Mouse (Mus musculus): ENCODE measurements around the gene Dgcr2. TPM values are rescaled to one million over a fixed set of nuclear protein-coding genes. Genes with fewer than 3 reads are reported as not detected.
A peak's percentile ranks its signal among the peaks of the same experiment; 100 is the strongest.

Dgcr2 gene
- 85.6 and 101 TPM in 2 replicates for polyA plus RNA-seq (2015; fragmentation: Nextera tagmentation; extraction: Ambion mirVana)

DNA sequence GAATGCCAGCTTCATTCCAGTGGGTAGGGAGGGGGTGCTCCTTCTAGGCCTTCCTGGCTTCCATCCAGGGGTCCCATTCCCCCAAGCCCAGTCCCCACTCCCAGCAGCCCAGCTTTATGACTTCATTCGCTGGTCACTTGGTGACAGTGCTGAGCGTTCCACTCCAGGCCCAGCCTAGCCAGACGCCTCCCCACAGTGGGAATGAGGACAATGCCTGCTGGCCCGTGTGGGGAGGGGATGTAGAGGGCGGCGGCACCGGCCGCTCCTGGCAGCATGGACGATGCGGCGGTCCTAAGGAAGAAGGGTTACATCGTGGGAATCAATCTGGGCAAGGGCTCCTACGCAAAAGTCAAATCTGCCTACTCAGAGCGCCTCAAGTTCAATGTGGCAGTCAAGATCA, at the start of gene Dgcr2, which contains the start of gene Tssk2:
Gene Dgcr2 (minus strand): TSS at position 101 of the 400 bp plus-strand sequence.
Gene Tssk2 (plus strand): TSS at position 176 of the 400 bp plus-strand sequence.
- ATAC-seq = no peak
- Histone ChIP-seq H3K27me3 (0 out of 2 replicates have a peak, but pooled peaks cover 3% of the 10 kb centered on the region), H3K27ac (no peak within 1 kb of the TSS), H3K9me3 (replicated peaks) (no peaks in the 10 kb centered on the region), H3K9ac (no peak within 1 kb of the TSS), H3K4me1 (no peaks in the 10 kb centered on the region), H3K4me2 (no peak within 1 kb of the TSS), H3K36me3 (ENCODE audit: poor library complexity, severe bottlenecking) (peaks cover 52% of the 10 kb centered on the region), H3K4me3 (no peak within 1 kb of the TSS)
- WGBS = 90% methylated on average over 14 of the region's 14 CpGs

DNA sequence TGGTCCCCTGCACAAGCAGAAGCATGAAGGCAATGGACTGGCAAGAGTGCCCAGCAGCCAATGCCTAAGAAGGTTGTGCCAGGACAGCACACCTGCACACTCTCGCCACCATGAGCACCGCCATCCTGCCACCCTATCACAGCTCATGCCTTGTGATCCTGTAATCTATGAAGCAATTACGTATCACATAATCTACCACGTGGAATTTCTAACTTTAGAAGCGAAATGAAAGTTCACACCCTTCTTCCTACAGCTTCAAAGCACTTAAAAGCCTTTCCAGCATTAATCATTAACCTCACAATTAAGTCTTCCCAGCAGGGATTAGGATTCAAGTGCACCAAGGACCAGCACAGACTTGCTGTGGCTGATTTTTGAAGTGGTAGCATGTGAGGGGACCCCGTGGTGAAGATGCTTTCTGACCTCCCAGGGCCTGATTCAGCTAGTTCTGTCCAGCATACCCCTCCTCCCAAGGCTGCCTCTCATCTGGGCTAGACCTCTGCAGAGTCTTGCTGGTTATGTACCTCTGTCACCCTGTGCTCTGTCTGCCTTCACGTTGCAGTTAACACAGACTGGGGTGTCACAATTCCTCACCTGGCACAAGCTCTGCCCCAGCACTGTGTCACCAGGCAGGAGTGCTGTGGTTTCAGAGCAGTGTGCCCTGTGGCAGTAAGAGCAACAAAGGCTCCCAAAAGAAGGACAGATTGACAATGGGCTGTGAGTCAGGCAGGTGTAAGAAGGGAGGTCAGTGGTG, 46.9 kb upstream of the Dgcr2 start:
- Histone ChIP-seq H3K27ac (no peak overlapping the region), H3K27me3 (no peaks in the 10 kb centered on the region), H3K4me1 (peaks cover 16% of the 10 kb centered on the region), H3K9ac (no peak overlapping the region), H3K36me3 (ENCODE audit: poor library complexity, severe bottlenecking) (no peaks in the 10 kb centered on the region), H3K9me3 (replicated peaks) (no peaks in the 10 kb centered on the region), H3K4me3 (no peak overlapping the region), H3K4me2 (no peak overlapping the region)
- 0 out of 2 replicates have a peak, but pooled peaks have one; percentile 10 for ATAC-seq
- WGBS = 57% methylated on average over 7 of the region's 7 CpGs

DNA sequence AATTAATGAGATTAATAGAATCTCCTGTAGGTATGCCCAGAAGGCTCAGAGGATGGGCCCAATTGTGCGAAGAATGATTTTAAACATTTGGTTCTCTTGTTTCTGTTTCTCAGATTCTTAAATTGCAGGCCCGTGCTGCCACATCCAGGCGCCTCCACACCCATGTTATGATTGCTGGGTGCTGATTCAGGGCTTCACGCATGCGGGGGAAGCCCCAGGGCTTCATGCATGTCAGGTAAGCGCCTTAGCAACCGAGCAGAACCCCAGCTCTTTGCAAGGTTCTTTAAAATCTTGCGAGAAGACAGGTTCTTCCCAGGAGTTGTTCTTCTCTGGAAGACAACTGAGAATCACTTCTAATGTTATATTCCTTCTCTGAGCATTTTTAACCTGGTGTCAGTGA, 45.1 kb upstream of the Dgcr2 start:
- Histone ChIP-seq H3K4me2 (no peak overlapping the region), H3K36me3 (ENCODE audit: poor library complexity, severe bottlenecking) (no peaks in the 10 kb centered on the region), H3K9ac (no peak overlapping the region), H3K9me3 (replicated peaks) (no peaks in the 10 kb centered on the region), H3K27me3 (no peaks in the 10 kb centered on the region), H3K4me3 (no peak overlapping the region), H3K27ac (no peak overlapping the region), H3K4me1 (peaks cover 8% of the 10 kb centered on the region; the same call in 1 of the 2 replicates)
- no peak for ATAC-seq
- WGBS = 80% methylated on average over 8 of the region's 8 CpGs

DNA sequence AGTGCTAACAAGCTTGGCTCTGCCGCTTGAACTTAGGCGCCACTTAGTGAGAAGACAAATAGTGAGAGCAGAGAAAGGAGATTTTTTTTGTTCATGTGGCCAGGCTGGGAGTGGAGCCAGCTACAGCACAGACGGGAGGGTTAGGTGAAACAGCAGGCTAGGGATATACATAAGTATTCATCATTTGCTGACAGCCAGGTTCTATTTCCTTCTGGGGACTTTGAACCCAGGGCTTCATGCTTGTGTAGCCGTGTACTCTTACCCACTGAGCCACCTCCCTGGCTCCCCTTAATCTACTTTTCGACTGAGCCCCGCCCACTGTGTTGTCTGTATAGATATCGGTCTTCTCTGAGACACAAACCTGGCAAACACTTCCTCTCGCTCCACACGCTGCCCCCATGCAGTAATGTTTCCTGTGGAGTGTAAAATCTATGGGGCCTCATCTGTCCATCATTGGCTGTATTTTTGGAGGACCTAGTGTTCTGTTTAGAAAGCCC, 40.9 kb upstream of the Dgcr2 start:
- peak; percentile 30; the same call in 1 of the 2 replicates for ATAC-seq
- 0 out of 2 replicates have a peak overlapping the region, but pooled peaks have one; percentile 1 for H3K9ac ChIP-seq
- WGBS = 49% methylated on average over 9 of the region's 9 CpGs
- peaks cover 8% of the 10 kb centered on the region; the same call in 1 of the 2 replicates for H3K4me1 ChIP-seq
- peaks cover 21% of the 10 kb centered on the region for H3K27me3 ChIP-seq
- H3K9me3 ChIP-seq (replicated peaks) = no peaks in the 10 kb centered on the region
- H3K27ac ChIP-seq = no peak overlapping the region
- no peaks in the 10 kb centered on the region for H3K36me3 ChIP-seq (ENCODE audit: poor library complexity, severe bottlenecking)
- H3K4me3 ChIP-seq = no peak overlapping the region
- H3K4me2 ChIP-seq = no peak overlapping the region; the same call in 1 of the 2 replicates

DNA sequence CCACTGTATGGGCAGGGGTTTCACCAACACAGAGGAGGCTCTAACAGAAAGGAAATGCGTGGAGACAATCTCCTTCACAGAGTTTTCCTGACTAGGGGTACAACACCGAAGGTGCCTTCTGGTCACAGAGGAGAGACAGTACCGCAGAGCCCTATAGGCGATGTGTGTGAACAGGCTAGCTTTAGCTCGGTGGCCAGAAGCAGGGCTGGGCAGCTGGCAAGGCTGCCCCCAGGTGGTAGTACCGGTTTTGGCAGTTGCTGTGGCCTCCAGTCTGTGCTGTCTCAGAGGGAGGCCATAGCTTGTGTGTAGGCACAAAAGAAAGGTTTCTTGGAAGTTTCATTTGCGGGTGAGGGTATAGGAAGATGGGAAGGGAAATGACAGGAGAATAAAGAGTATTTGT, 40.5 kb upstream of the Dgcr2 start:
- WGBS = 4% methylated on average over 7 of the region's 7 CpGs
- Histone ChIP-seq H3K4me2 (no peak overlapping the region; the same call in 1 of the 2 replicates), H3K9me3 (replicated peaks) (no peaks in the 10 kb centered on the region), H3K27me3 (peaks cover 23% of the 10 kb centered on the region), H3K27ac (no peak overlapping the region), H3K4me3 (no peak overlapping the region), H3K36me3 (ENCODE audit: poor library complexity, severe bottlenecking) (no peaks in the 10 kb centered on the region), H3K9ac (no peak overlapping the region), H3K4me1 (peaks cover 8% of the 10 kb centered on the region; the same call in 1 of the 2 replicates)
- ATAC-seq = peak; percentile 86

DNA sequence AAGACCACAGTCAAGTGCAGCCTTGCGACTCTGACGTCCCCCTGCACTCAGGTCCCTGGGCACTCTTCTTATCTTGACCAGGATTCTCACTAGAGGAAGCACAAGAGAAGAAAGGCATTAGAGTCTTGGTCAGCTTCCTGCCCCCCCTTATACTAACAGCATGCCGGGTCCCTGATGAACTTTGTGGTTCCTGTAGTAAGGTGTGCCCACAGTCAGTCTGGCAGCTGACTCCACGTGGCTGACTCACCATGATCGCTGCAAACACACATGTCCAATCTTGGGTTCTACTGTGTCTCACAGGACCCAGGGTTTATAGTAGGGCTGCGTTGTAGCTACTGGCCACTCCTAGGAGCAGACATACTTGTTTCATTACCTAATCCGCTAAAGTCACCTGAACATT, 39.8 kb upstream of the Dgcr2 start:
- H3K36me3 ChIP-seq (ENCODE audit: poor library complexity, severe bottlenecking) = no peaks in the 10 kb centered on the region
- H3K4me3 ChIP-seq = no peak overlapping the region
- H3K9me3 ChIP-seq (replicated peaks) = no peaks in the 10 kb centered on the region
- ATAC-seq = no peak
- 87% methylated on average over 7 of the region's 7 CpGs for WGBS
- H3K4me1 ChIP-seq = peaks cover 8% of the 10 kb centered on the region; the same call in 1 of the 2 replicates
- H3K9ac ChIP-seq = no peak overlapping the region
- no peak overlapping the region for H3K27ac ChIP-seq
- H3K4me2 ChIP-seq = no peak overlapping the region
- H3K27me3 ChIP-seq = peaks cover 23% of the 10 kb centered on the region

DNA sequence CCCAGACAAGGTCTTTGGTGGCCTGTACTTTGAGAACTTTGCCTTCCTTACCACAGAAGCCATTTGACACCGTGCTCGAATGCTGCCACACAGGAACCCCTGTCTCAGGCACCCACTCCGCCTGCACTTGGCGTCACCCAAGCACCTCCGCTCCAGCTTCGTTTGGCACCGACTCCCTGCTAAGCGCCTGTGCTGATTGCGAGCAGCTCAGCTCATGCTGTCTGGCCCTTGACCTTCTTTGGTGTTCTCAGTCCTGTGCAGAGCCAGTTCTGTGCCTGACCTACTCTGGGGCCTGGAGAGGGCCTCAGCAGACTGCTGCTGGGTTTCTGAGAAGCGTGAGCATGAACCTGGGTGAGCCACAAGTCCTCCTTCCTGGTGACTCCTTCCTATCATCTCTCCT, 38.4 kb upstream of the Dgcr2 start:
- Histone ChIP-seq H3K27ac (no peak overlapping the region), H3K9me3 (replicated peaks) (no peaks in the 10 kb centered on the region), H3K4me2 (no peak overlapping the region), H3K27me3 (peaks cover 30% of the 10 kb centered on the region), H3K36me3 (ENCODE audit: poor library complexity, severe bottlenecking) (no peaks in the 10 kb centered on the region), H3K4me3 (no peak overlapping the region), H3K9ac (no peak overlapping the region), H3K4me1 (peaks cover 8% of the 10 kb centered on the region; the same call in 1 of the 2 replicates)
- WGBS = 80% methylated on average over 10 of the region's 10 CpGs
- no peak for ATAC-seq

DNA sequence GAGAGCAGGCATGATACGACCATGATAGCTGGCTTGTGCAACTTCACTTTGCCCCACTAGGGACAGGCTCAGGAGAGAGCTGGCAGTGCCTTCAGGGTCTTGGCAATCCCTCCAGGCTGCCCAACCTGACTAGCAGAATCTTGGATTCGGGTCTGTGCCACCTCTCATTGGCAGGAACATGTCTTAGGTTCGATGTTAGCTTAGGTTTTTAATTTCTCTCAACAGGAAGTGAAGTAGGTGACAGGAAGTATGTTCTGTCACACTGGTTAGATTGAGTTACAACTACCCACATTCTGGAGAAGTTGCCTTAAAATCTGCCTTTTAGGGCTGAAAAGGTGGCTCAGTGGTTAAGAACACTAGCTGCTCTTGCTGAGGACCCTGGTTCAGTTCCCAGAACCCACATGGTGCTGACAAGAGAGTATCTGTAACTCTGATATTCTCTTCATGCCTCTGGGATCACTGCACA, 36.1 kb upstream of the Dgcr2 start:
- Histone ChIP-seq H3K36me3 (ENCODE audit: poor library complexity, severe bottlenecking) (no peaks in the 10 kb centered on the region), H3K9me3 (replicated peaks) (no peaks in the 10 kb centered on the region), H3K27me3 (peaks cover 38% of the 10 kb centered on the region), H3K4me2 (no peak overlapping the region), H3K4me3 (no peak overlapping the region), H3K9ac (no peak overlapping the region), H3K4me1 (peaks cover 8% of the 10 kb centered on the region; the same call in 1 of the 2 replicates), H3K27ac (no peak overlapping the region)
- ATAC-seq = no peak
- WGBS = 73% methylated on average over 3 of the region's 3 CpGs

DNA sequence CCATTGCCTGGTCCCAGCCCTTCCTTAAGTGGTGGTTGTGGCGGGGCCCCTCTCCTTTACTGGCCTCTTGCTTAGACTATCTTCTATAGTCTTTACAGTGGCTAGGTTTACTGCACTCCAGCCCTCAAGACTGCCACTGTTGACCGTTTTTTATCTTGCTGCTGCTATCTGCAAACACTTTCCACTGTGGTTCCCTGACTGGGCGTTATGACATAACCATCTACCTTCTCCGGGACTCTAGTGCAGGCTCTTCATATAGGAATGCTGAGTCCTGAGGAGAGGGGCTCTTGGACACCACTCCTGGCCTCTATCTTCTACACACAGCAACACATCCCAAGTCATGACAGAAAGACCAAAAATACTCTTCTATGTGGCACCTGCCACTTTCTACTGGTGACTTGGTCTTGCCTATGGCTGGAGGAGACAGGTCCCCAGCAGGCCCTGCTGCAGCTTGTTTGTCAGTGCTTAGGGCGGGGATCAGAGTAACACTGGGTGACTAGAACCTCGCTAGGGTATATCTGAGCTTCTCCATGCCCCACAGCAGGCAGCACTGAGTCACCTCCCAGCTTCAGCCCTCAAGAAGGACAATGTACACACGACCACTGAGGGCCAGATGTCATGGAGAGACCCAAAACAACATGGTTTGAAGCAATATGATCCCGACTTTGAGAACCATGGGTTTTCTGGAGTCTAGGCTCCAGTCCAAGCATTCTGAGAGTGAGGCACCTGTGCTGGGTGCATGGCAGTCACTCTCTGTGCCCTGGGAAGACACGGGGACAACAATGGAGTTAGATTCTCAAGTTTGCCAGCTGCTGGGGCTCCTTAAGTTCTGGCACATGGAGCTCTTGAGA, 35.5 kb upstream of the Dgcr2 start:
- Histone ChIP-seq H3K27ac (no peak overlapping the region), H3K9ac (no peak overlapping the region), H3K36me3 (ENCODE audit: poor library complexity, severe bottlenecking) (no peaks in the 10 kb centered on the region), H3K4me3 (no peak overlapping the region), H3K4me1 (peaks cover 5% of the 10 kb centered on the region), H3K9me3 (replicated peaks) (no peaks in the 10 kb centered on the region), H3K4me2 (no peak overlapping the region), H3K27me3 (peaks cover 38% of the 10 kb centered on the region)
- WGBS = 71% methylated on average over 9 of the region's 9 CpGs
- no peak for ATAC-seq

DNA sequence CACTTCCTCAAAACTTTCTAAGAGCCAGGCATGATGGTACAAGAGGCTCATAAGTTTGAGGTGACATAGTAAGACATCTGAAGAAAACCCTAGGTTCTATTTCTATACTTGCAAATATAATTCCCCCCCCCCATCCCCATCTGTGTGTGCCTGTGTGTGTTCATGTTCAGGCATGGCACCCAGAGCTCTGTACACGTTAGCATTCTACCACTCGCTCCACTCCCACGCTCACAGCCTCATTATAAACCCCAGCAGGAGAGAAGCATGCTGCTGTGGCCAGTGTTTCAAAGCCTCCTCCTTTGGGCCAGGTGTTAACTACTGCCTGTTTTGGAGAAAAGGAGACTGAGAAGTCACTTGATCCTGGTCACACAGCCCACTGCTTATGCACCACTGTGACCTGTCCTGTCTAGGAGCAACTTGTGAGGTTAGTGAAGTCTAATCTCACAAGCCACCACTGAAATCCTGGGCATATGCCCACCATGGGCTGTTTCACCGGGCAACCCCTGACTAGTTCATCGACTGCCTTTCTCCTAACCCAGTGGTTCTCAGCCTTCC, 33.6 kb upstream of the Dgcr2 start:
- no peak overlapping the region for H3K9ac ChIP-seq
- H3K36me3 ChIP-seq (ENCODE audit: poor library complexity, severe bottlenecking) = no peaks in the 10 kb centered on the region
- no peak overlapping the region for H3K4me2 ChIP-seq
- no peak for ATAC-seq
- H3K27ac ChIP-seq = no peak overlapping the region
- H3K9me3 ChIP-seq (replicated peaks) = no peaks in the 10 kb centered on the region
- 73% methylated on average over 5 of the region's 5 CpGs for WGBS
- H3K27me3 ChIP-seq = peaks cover 29% of the 10 kb centered on the region
- peaks cover 9% of the 10 kb centered on the region for H3K4me1 ChIP-seq
- H3K4me3 ChIP-seq = no peak overlapping the region

DNA sequence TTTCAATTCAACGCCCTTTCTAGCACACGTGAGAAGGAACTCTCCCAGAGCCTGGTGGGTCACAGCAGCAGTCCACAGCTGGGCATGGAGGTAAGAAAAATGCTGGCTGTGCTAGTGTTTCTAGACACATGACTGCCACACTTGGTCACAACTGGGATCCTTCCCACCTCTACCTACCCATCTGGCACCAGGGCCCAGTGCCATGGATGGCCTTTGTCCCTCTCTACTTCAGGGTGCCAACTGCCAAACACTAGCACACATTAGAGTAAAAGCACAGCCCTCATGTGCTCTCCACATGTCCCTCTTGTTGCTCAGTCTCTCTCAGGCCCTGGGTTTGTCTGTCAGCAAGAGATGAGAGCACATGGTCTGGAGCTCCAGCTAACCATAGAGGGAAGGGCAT, 31.3 kb upstream of the Dgcr2 start:
- H3K4me3 ChIP-seq = no peak overlapping the region
- peaks cover 20% of the 10 kb centered on the region for H3K27me3 ChIP-seq
- no peaks in the 10 kb centered on the region for H3K9me3 ChIP-seq (replicated peaks)
- no peak for ATAC-seq
- H3K4me1 ChIP-seq = peaks cover 20% of the 10 kb centered on the region
- no peak overlapping the region for H3K27ac ChIP-seq
- peaks cover 20% of the 10 kb centered on the region for H3K36me3 ChIP-seq (ENCODE audit: poor library complexity, severe bottlenecking)
- H3K4me2 ChIP-seq = no peak overlapping the region
- no peak overlapping the region for H3K9ac ChIP-seq
- 37% methylated on average over 2 of the region's 2 CpGs for WGBS
